Mouse (Mus musculus): Measurements from ENCODE around the gene Ddx19a.
A peak's percentile ranks its signal among the peaks of the same experiment; 100 is the strongest.

DNA sequence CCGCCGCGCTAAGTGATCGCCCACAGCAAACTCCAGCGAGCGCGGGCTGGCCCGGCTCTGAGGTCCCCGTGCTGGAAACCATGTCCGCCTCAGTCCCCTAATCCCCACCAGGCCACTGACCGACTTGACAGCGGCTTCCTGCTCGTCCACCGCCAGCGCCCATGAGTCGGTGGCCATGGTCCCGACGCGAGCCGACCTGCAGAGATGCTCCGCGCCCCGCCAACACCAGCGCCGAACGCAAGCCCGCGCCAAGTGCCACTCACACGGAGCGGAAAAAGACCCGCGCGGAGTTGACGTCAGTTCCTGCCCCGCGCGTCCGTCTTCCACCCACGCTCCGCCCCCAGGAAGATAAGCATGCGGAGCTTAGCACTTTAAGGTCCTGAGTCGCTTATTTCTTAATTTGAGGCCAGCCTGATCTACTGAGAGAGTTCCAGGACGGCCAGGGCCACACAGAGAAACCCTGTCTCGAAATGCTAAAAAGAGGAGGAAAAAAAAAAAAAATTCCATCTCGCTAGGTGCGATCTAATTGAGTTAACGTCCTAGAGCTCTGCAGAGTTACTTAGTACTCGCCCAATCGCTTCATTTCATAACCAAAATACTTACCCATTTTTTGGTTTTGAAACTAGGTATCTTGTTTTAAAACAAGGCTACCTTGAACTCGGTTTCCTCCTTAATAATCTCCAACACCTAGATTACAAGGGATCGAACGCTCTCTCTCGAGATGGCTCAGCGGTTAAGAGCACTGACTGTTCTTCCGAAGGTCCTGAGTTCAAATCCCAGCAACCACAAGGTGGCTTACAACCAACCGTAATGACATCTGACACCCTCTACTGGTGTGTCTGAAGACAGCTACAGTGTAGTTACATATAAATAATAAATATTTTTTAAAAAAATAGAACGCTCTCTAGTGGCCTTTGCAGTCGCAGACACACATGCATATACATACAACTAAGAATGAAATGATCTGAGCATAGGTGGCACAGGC lies at the start of gene Ddx19a:
- TF ChIP-seq CTCF (IDR thresholded peaks at IDR 0.05; ENCODE audit: borderline replicate concordance, insufficient read depth, low read depth, low read length), result no peak
- TF ChIP-seq POLR2A (IDR thresholded peaks at IDR 0.05; ENCODE audit: borderline replicate concordance, insufficient read depth, low read length), result peak; percentile 85

Measured in cerebellum, adult 2 months (tissue).